Mouse (Mus musculus): ENCODE results near the gene Zyx.

Zyx gene

DNA sequence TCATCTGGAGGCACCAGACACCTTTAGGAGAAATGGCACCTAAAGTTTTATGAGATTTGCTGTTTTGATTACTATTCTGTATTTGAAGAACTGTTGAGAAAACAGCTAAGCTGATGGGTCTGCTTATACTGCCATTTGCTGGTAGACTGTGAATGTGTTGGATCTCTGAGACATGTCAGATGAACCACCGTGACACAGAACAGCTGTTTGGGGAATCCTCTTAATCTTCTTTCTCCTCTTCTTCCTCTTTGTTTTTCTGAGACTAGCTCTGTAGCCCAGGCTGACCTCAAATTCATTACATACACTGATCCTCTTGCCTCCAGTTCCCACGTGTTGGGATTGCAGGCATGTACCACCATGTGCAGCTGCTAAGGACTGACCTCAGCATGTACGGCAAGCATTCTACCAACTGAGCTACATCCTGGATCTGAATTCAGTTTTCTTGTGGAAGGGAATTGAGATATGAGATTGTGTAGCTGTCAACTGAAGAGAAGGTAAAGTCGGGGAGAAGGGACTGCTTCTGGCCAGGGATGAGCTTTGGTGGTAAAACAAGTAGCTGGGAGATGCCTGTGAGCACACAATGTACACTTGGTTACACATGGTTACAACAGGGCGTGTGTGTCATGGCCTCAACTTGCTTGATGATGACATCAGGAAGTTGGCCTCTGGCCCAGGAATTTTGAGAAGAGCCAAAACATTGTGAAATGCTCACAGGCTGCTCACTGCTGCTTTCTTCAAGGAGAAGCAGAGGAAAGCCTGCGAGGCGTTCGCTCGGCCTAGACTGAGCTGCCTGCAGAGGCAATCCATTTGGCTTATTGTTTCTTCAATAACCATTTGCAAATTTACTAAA, 46.8 kb downstream of the Zyx start:
- no peak for DNase-seq (ENCODE audit: low read depth, low spot score)

DNA sequence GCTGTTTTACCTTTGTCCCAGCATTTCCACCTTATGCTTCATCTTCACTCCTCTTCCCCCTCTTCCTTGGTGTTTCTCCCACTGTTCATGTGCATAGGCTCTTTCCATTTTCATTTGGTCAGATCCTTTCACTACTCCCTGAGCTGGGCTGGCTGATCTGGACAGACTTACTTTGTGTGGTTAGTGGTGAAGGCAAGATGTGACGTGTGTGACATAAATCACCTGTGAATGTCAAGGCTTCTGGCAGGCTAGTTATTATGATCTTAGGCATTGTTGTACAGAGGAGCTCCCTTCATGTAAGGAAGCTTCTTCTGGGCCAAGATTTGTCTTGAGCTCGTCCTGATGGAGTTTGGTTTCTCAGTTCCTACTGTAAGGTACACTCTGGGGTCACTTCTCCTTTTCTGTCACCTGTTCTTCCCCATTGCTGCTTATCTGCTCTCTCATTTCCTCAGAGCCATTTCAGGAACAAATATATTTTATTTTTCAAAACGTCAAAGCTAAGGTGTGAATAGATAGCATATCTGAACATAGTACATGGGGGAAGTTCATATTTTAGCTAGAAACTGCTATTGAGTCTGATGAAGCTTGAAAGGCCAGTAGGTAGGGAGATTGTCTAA, 47.7 kb downstream of the Zyx start:
- no peak for DNase-seq (ENCODE audit: low read depth, low spot score)

DNA sequence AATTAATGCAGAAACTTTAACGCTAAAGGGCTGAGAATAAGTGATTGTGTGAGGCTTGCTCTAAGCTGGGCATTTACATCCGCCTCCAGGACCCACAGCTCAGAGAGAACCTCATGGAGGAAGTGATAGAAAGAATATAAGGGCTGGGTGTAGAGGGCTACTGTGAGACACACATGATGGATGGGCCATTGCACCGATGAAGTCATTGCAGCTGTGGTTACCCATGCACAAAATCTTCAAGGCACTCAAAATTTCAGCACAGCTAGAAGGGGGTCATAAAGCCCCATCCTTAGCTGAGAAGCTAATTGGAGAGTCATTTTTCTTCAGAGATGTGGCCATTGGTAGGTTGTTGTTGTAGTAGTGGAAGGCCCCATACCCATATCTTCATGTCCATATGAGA, 48.9 kb downstream of the Zyx start:
- no peak for DNase-seq (ENCODE audit: low read depth, low spot score)

DNA sequence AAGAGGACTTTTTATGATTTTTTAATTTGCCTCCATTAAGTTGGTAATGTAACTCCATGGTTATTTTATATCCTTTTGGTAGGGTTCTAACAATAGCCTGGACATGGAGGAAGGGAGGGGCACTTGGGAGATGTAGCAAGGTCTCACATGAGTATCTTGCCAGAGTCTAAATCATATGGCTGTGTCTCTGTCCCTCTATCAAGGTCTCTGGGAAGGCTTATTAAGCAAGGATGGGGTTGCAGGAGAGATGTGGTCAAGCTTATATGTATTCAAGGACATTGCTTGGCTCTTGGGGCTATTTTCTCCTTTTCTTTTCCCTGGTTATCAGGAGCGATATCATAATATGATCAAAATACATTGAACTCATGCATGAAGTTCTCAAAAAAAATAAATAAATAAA, 49.6 kb downstream of the Zyx start:
- no peak for DNase-seq (ENCODE audit: low read depth, low spot score)

DNA sequence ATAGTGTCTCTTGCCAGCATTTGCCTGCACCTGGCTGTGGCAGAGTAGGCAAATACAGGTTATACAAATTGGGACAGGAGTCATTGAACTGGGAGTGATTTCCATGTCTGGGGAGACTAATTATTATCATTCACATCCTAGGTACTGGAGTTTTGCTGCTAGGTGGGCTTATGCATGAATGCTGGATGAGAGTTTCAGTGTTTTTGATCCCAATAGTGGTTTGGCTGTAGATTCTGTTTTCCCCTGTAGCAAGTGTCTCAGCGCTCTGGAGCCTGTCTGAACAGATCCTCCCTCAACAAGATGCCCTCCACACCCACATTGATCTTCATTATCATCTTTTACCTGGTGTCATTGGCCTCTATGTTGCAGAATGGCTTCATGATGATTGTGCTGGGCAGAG, 50.5 kb downstream of the Zyx start, which contains the start of gene Tas2r143:
TSS of gene Tas2r143 (plus strand) at position 301 of the 400 bp plus-strand sequence.
- no peak for DNase-seq (ENCODE audit: low read depth, low spot score)

DNA sequence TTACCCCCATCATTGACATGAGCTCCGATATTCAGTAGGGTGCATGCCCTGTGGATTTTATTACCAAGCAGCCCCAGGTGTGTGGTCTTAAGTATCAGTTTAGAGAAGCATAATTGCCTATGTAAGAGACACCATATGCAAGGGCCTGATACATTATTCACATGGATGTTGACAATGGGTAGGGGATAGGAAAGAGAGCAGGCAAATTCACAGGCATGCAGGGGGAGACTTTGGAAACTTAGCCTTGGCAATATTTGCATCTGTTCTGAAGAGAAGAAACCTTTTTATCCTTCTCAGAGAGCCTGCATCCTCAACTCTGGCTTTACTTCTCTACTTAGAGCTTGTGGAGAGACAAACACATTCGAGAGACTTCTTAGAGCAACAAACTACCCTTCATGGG, 55.7 kb downstream of the Zyx start, which contains the start of gene Tas2r135:
TSS of gene Tas2r135 (plus strand) at position 301 of the 400 bp plus-strand sequence.
- no peak for DNase-seq (ENCODE audit: low read depth, low spot score)
